Mouse (Mus musculus) kidney, adult 11 months (tissue): ENCODE results near the gene Tdrd6.

Experiments used
- DNase-seq: peaks from one replicate; pipeline ENCODE4 v3.0.0; 2022

Gene Tdrd6

GRCm38 (mm10) chr17:43629496-43630426, at the start of gene Tdrd6:
Tdrd6 (minus strand) TSS chr17:43630299.
- no peak for DNase-seq

- DNase-seq: no peak
These were observed 47.2 kb upstream of the Tdrd6 start for GRCm38 (mm10) chr17:43677317-43677716.

GRCm38 (mm10) chr17:43676241-43676640, 46.1 kb upstream of the Tdrd6 start:
- DNase-seq: no peak

- DNase-seq: no peak
These were observed 45.1 kb upstream of the Tdrd6 start for GRCm38 (mm10) chr17:43675228-43675627.

- DNase-seq: no peak
These were observed 41.8 kb upstream of the Tdrd6 start for GRCm38 (mm10) chr17:43671907-43672306.

- no peak for DNase-seq
These were observed 39.1 kb upstream of the Tdrd6 start for GRCm38 (mm10) chr17:43669145-43669695.

- no peak for DNase-seq
These were observed 37.3 kb upstream of the Tdrd6 start, which contains the start of gene Cyp39a1 for GRCm38 (mm10) chr17:43667290-43667843. Cyp39a1 (plus strand) TSS chr17:43667425.

- DNase-seq: peak; percentile 96
These were observed 36.6 kb upstream of the Tdrd6 start, which contains the start of gene Slc25a27 for GRCm38 (mm10) chr17:43666576-43667289. Slc25a27 (minus strand) TSS chr17:43667214.

- DNase-seq: no peak
These were observed 21.4 kb upstream of the Tdrd6 start for GRCm38 (mm10) chr17:43651314-43652046.

- no peak for DNase-seq
These were observed 19.7 kb upstream of the Tdrd6 start for GRCm38 (mm10) chr17:43649641-43650436.

GRCm38 (mm10) chr17:43646925-43647324, 16.8 kb upstream of the Tdrd6 start:
- no peak for DNase-seq

- DNase-seq: no peak
These were observed 15.0 kb upstream of the Tdrd6 start for GRCm38 (mm10) chr17:43645136-43645535.

- no peak for DNase-seq
These were observed 14.3 kb upstream of the Tdrd6 start for GRCm38 (mm10) chr17:43644375-43644774.

- DNase-seq: no peak
These were observed 13.1 kb upstream of the Tdrd6 start for GRCm38 (mm10) chr17:43643191-43643590.

- no peak for DNase-seq
These were observed 10.7 kb upstream of the Tdrd6 start for GRCm38 (mm10) chr17:43640825-43641224.

- no peak for DNase-seq
These were observed 7.0 kb upstream of the Tdrd6 start for GRCm38 (mm10) chr17:43637146-43637545.

GRCm38 (mm10) chr17:43630427-43630760, 295 bp upstream of the Tdrd6 start:
- no peak for DNase-seq

GRCm38 (mm10) chr17:43629026-43629495, 1.0 kb downstream of the Tdrd6 start:
- no peak for DNase-seq

- DNase-seq: no peak
These were observed 1.9 kb downstream of the Tdrd6 start for GRCm38 (mm10) chr17:43628246-43628645.

GRCm38 (mm10) chr17:43622076-43622475, 8.0 kb downstream of the Tdrd6 start:
- no peak for DNase-seq

GRCm38 (mm10) chr17:43619156-43619555, 10.9 kb downstream of the Tdrd6 start:
- no peak for DNase-seq

GRCm38 (mm10) chr17:43612221-43612620, 17.9 kb downstream of the Tdrd6 start:
- DNase-seq: no peak
